Mouse (Mus musculus): ENCODE data around the gene Micu2. TPM values are rescaled to one million over a fixed set of nuclear protein-coding genes. Genes with fewer than 3 reads are reported as not detected.

The Micu2 gene
- polyA plus RNA-seq, 1 experiment from 2014 or later, result 46.5 TPM

GRCm38 (mm10) chr14:57866676-57867276, 132.3 kb downstream of the Micu2 start:
- H3K36me3 ChIP-seq (ENCODE audit: control insufficient read depth, insufficient read depth, low read length), result peaks cover 16% of the 10 kb centered on the region; the same call in 1 of the 2 replicates
- no peaks in the 10 kb centered on the region for H3K9me3 ChIP-seq (ENCODE audit: control insufficient read depth, low read length)
- 97% methylated on average over 3 of the region's 3 CpGs for WGBS
- H3K27ac ChIP-seq (ENCODE audit: low read depth, low read length), result no peak overlapping the region
- H3K4me3 ChIP-seq (ENCODE audit: low read depth, low read length), result no peak overlapping the region
- H3K4me2 ChIP-seq (ENCODE audit: low read depth, low read length), result no peak overlapping the region
- H3K9ac ChIP-seq (replicated peaks; ENCODE audit: low read depth, low read length), result no peak overlapping the region
- H3K4me1 ChIP-seq (ENCODE audit: control insufficient read depth, insufficient read depth, low read length), result no peaks in the 10 kb centered on the region
- ATAC-seq (ENCODE audit: low read depth), result no peak
- no peaks in the 10 kb centered on the region for H3K27me3 ChIP-seq (ENCODE audit: control insufficient read depth, insufficient read depth, low read length)

Other genes with a start within 250 kb of the Micu2 start
- 5.0 and 9.7 TPM in 2 replicates for gene Lats2, start 240.9 kb downstream of the Micu2 start, polyA plus RNA-seq (2014; fragmentation: Nextera tagmentation; extraction: Ambion mirVana)
- 21.5 and 28.5 TPM in 2 replicates for gene Sap18, start 201.1 kb downstream of the Micu2 start, polyA plus RNA-seq (2014; fragmentation: Nextera tagmentation; extraction: Ambion mirVana)
- 3.6 and 5.3 TPM in 2 replicates for gene Ska3, start 173.1 kb downstream of the Micu2 start, polyA plus RNA-seq (2014; fragmentation: Nextera tagmentation; extraction: Ambion mirVana)
- gene Mrpl57, start 173.0 kb downstream of the Micu2 start, polyA plus RNA-seq (2014; fragmentation: Nextera tagmentation; extraction: Ambion mirVana), result 155 and 175 TPM in 2 replicates
- 38.9 and 42.8 TPM in 2 replicates for gene Zdhhc20, start 109.0 kb downstream of the Micu2 start, polyA plus RNA-seq (2014; fragmentation: Nextera tagmentation; extraction: Ambion mirVana)
- 18.8 and 23.2 TPM in 2 replicates for gene Fgf9, start 71.3 kb upstream of the Micu2 start, polyA plus RNA-seq (2014; fragmentation: Nextera tagmentation; extraction: Ambion mirVana)